Mouse (Mus musculus) liver, embryonic 14.5 days (tissue): ENCODE results near the gene Pcca. TPM values are rescaled to one million over a fixed set of nuclear protein-coding genes. Genes with fewer than 3 reads are reported as not detected.

Experiments
- ATAC-seq: fragments of 200-750 bp; cut with Nextera tagmentation; 2 replicates; pipeline ENCODE4 v1.8.0; 2017; ENCODE audit warnings: moderate number of reproducible peaks, mild to moderate bottlenecking, moderate library complexity; ENCODE audit not compliant: insufficient read depth
- DNase-seq, 3 experiments: peaks; one replicate each; pipeline ENCODE4 v3.0.0-alpha.2; 2012 to 2013; ENCODE audit warnings: low read depth in 3 of 3, low spot score in 3 of 3
- H3K27ac ChIP-seq: fragments of 300-500 bp; sonication (generic); 2 replicates; pipeline ENCODE4 v1.5.1; 2014; ENCODE audit warnings: moderate library complexity, mild to moderate bottlenecking, control low read depth, inconsistent platforms
- H3K27me3 ChIP-seq: fragments of 300-500 bp; sonication (generic); 2 replicates; pipeline ENCODE4 v1.6.1; 2014; ENCODE audit warnings: mild to moderate bottlenecking, low read length, moderate library complexity; ENCODE audit not compliant: control insufficient read depth, insufficient read depth
- H3K36me3 ChIP-seq: fragments of 300-500 bp; sonication (generic); replicated peaks from 2 replicates; pipeline ENCODE4 v1.6.1; 2014; ENCODE audit warnings: low read depth; ENCODE audit not compliant: control insufficient read depth, insufficient read depth
- H3K4me1 ChIP-seq, 2 experiments: fragments of 200-500 bp in 1 of 2; fragments of 300-500 bp in 1 of 2; sonication (generic) in 1 of 2; replicated peaks; 2 replicates each; pipeline ENCODE4 v1.6.1; 2012 to 2014; ENCODE audit warnings: antibody characterized with exemption in 1 of 2, inconsistent platforms in 1 of 2, low read length in 1 of 2; ENCODE audit not compliant: control insufficient read depth in 2 of 2, insufficient read depth in 2 of 2
- H3K4me2 ChIP-seq: fragments of 300-500 bp; sonication (generic); 2 replicates; pipeline ENCODE4 v1.6.1; 2014; ENCODE audit warnings: low read depth, mild to moderate bottlenecking, control low read depth, moderate library complexity
- H3K4me3 ChIP-seq, 2 experiments: fragments of 200-500 bp in 1 of 2; fragments of 300-500 bp in 1 of 2; sonication (generic) in 1 of 2; 2 replicates each; pipeline ENCODE4 v1.5.1; 2012 to 2014; ENCODE audit warnings: low read depth in 2 of 2, low read length in 2 of 2, mild to moderate bottlenecking in 2 of 2, control low read depth in 1 of 2, inconsistent platforms in 1 of 2, moderate library complexity in 1 of 2; ENCODE audit not compliant: insufficient read depth in 1 of 2
- H3K9ac ChIP-seq: fragments of 300-500 bp; sonication (generic); replicated peaks from 2 replicates; pipeline ENCODE4 v1.6.1; 2014; ENCODE audit warnings: mild to moderate bottlenecking, control low read depth, moderate library complexity
- H3K9me3 ChIP-seq: fragments of 300-500 bp; sonication (generic); 2 replicates; pipeline ENCODE4 v1.6.1; 2016; ENCODE audit warnings: low read length, mixed read lengths; ENCODE audit not compliant: control insufficient read depth
- CTCF ChIP-seq: IDR thresholded peaks from 2 replicates; pipeline ENCODE4 v1.5.1; 2016; ENCODE audit warnings: antibody characterized with exemption, low read depth, control low read depth
- EP300 ChIP-seq: IDR thresholded peaks from 2 replicates; pipeline ENCODE4 v1.6.1; 2016; ENCODE audit warnings: antibody characterized with exemption, low read depth
- WGBS: fragments of 180-500 bp; shearing (Covaris S2); extraction: QIAGEN DNeasy Blood & Tissue Kit; methylation state at CpG from one replicate; pipeline ENCODE4 v1.1.7; 2014; ENCODE audit not compliant: insufficient replicate concordance; 5-methylcytosine and 5-hydroxymethylcytosine counted together
- polyA plus RNA-seq, 2 experiments: library from polyadenylated mRNA; depleted of rRNA in 1 of 2; stranded (reverse) in 1 of 2; unstranded in 1 of 2; fragments of >200 nt; fragmentation: Nextera tagmentation in 1 of 2; extraction: Ambion mirVana in 1 of 2; gene quantifications; 2 replicates each; pipeline versions ENCODE4 v1.2.1 to v1.2.3; 2012 to 2014

The Pcca gene
- polyA plus RNA-seq, 2 experiments = 8.9 to 9.8 TPM

DNA sequence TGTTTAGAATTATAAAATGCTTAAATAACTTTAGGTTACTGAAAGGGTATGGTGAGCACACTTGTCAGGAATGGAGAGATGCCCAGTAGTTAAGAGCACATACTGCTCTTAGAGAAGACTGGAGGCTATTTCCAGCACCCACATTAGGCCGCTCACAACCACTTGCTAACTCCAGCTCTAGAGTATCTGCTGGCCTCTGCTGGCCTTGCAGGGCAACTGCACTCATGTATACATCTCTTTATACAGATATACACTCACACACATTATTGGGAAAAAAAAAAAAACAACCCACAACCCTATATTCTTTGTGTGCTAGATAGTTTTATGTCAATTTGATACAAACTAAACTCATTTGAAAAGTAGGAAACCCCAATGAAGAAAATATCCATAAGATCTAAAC is 217.4 kb downstream of the Pcca start:
- 56% methylated on average over 1 of the region's 1 CpGs for WGBS
- no peak overlapping the region for H3K27ac ChIP-seq
- no peak overlapping the region for H3K9ac ChIP-seq
- H3K9me3 ChIP-seq = no peaks in the 10 kb centered on the region
- DNase-seq (no peak), ATAC-seq (no peak)
- H3K4me2 ChIP-seq = no peak overlapping the region
- no peaks in the 10 kb centered on the region for H3K4me1 ChIP-seq
- no peak overlapping the region for H3K4me3 ChIP-seq
- peak; percentile 29; the same call in 1 of the 2 replicates for TF ChIP-seq CTCF
- TF ChIP-seq EP300 = no peak
- H3K27me3 ChIP-seq = no peaks in the 10 kb centered on the region
- no peaks in the 10 kb centered on the region for H3K36me3 ChIP-seq

- Histone ChIP-seq H3K9ac (no peak overlapping the region), H3K27me3 (no peaks in the 10 kb centered on the region), H3K27ac (no peak overlapping the region), H3K36me3 (no peaks in the 10 kb centered on the region), H3K4me3 (no peak overlapping the region), H3K4me2 (no peak overlapping the region), H3K9me3 (no peaks in the 10 kb centered on the region), H3K4me1 (no peaks in the 10 kb centered on the region)
- TF ChIP-seq EP300 (no peak), CTCF (no peak)
- 65% methylated on average over 2 of the region's 2 CpGs for WGBS
- ATAC-seq (no peak), DNase-seq (no peak)
Measured at GRCm38 (mm10) chr14:122753278-122753677, 219.2 kb downstream of the Pcca start.

DNA sequence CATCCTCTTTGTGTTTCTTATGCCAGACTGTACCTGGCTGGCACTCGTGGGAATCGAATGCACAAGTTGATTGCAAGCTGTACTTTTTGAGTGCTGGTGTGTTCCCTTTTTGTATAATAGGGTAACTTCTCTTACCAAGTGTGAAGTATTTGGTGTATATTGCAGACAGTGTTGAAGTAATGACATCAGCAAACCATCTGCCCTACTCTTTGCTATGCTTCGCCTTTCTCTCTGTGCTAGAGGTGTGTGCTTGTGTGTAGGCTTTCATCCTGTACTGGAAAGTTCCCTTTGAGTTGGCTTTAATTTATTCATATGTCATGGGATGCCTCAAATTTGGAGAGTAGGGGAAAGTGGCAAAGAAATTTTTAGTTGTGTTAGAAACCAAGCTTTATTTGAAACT is 220.2 kb downstream of the Pcca start:
- Histone ChIP-seq H3K9ac (no peak overlapping the region), H3K27ac (no peak overlapping the region), H3K27me3 (no peaks in the 10 kb centered on the region), H3K9me3 (no peaks in the 10 kb centered on the region), H3K4me3 (no peak overlapping the region), H3K36me3 (no peaks in the 10 kb centered on the region), H3K4me2 (no peak overlapping the region), H3K4me1 (no peaks in the 10 kb centered on the region)
- no peak for DNase-seq
- ATAC-seq = no peak
- 56% methylated on average over 3 of the region's 3 CpGs for WGBS
- TF ChIP-seq CTCF (no peak), EP300 (no peak)

- no peaks in the 10 kb centered on the region for H3K27me3 ChIP-seq
- H3K36me3 ChIP-seq = no peaks in the 10 kb centered on the region
- H3K9me3 ChIP-seq = no peaks in the 10 kb centered on the region
- H3K9ac ChIP-seq = no peak overlapping the region
- ATAC-seq (no peak), DNase-seq (no peak)
- no peak overlapping the region for H3K4me2 ChIP-seq
- H3K27ac ChIP-seq = no peak overlapping the region
- no peak overlapping the region for H3K4me3 ChIP-seq
- TF ChIP-seq CTCF (no peak), EP300 (no peak)
- WGBS = 75% methylated on average over 13 of the region's 13 CpGs
- H3K4me1 ChIP-seq = no peaks in the 10 kb centered on the region
Measured at GRCm38 (mm10) chr14:122755559-122755958, 221.4 kb downstream of the Pcca start.

GRCm38 (mm10) chr14:122756671-122757070 is 222.5 kb downstream of the Pcca start:
- ATAC-seq (no peak), DNase-seq (no peak)
- Histone ChIP-seq H3K27ac (no peak overlapping the region), H3K9ac (no peak overlapping the region), H3K9me3 (no peaks in the 10 kb centered on the region), H3K27me3 (no peaks in the 10 kb centered on the region), H3K4me1 (no peaks in the 10 kb centered on the region), H3K4me3 (no peak overlapping the region), H3K36me3 (no peaks in the 10 kb centered on the region), H3K4me2 (no peak overlapping the region)
- 70% methylated on average over 1 of the region's 1 CpGs for whole genome bisulfite sequencing
- TF ChIP-seq EP300 (no peak), CTCF (no peak)

GRCm38 (mm10) chr14:122759890-122760289 is 225.8 kb downstream of the Pcca start:
- H3K4me2 ChIP-seq = no peak overlapping the region
- no peak overlapping the region for H3K9ac ChIP-seq
- H3K36me3 ChIP-seq = no peaks in the 10 kb centered on the region
- no peak overlapping the region for H3K4me3 ChIP-seq
- DNase-seq (no peak), ATAC-seq (no peak)
- TF ChIP-seq EP300 (no peak), CTCF (no peak)
- H3K9me3 ChIP-seq = no peaks in the 10 kb centered on the region
- H3K27ac ChIP-seq = no peak overlapping the region
- WGBS = 53% methylated on average over 3 of the region's 3 CpGs
- H3K27me3 ChIP-seq = no peaks in the 10 kb centered on the region
- no peaks in the 10 kb centered on the region for H3K4me1 ChIP-seq
